Mouse (Mus musculus) neutrophil, adult 5-6 weeks (primary cell): Measurements from ENCODE around the gene Acsm4. TPM values are rescaled to one million over a fixed set of nuclear protein-coding genes. Genes with fewer than 3 reads are reported as not detected.
"Not testable (repeated sequence)": the region's sequence is repeated elsewhere in the genome, so short reads cannot be mapped to it uniquely, and the experiment has no call there.

Experiments used
- ATAC-seq: fragments of 151-379, 151-347 bp; 2 replicates; pipeline ENCODE4 v1.8.0; 2017; ENCODE audit warnings: mild to moderate bottlenecking, moderate TSS enrichment; ENCODE audit not compliant: insufficient number of reproducible peaks, poor library complexity, low FRiP score, severe bottlenecking; ENCODE audit errors: extremely low read depth
- total RNA-seq: library from RNA; stranded (forward); fragments of 200-1000 nt; gene quantifications from 2 replicates; pipeline ENCODE4 v1.2.3, GENCODE M21; 2017

Gene Acsm4
- total RNA-seq = not detected in 2 replicates

- ATAC-seq = no peak
Observed at GRCm38 (mm10) chr7:119689726-119690125, at the start of gene Acsm4. Gene Acsm4 (plus strand): TSS chr7:119690026.

GRCm38 (mm10) chr7:119642307-119642706 lies 47.5 kb upstream of the Acsm4 start:
- no peak for ATAC-seq

GRCm38 (mm10) chr7:119667893-119668292 lies 21.9 kb upstream of the Acsm4 start:
- no peak for ATAC-seq

- no peak for ATAC-seq
Observed at GRCm38 (mm10) chr7:119670395-119670794, 19.4 kb upstream of the Acsm4 start.

- ATAC-seq = no peak
Observed at GRCm38 (mm10) chr7:119670925-119671324, 18.9 kb upstream of the Acsm4 start.

GRCm38 (mm10) chr7:119673465-119673864 lies 16.4 kb upstream of the Acsm4 start:
- 0 out of 2 replicates have a peak, but pooled peaks have one; percentile 30 for ATAC-seq

- no peak for ATAC-seq
Observed at GRCm38 (mm10) chr7:119680107-119680506, 9.7 kb upstream of the Acsm4 start.

- ATAC-seq = no peak
Observed at GRCm38 (mm10) chr7:119682699-119683098, 7.1 kb upstream of the Acsm4 start.

GRCm38 (mm10) chr7:119692302-119692701 lies 2.5 kb downstream of the Acsm4 start:
- ATAC-seq = no peak

GRCm38 (mm10) chr7:119694926-119695325 lies 5.1 kb downstream of the Acsm4 start:
- ATAC-seq = no peak

- no peak for ATAC-seq
Observed at GRCm38 (mm10) chr7:119714111-119714510, 24.3 kb downstream of the Acsm4 start.

GRCm38 (mm10) chr7:119720253-119720946 lies 30.6 kb downstream of the Acsm4 start, which contains the start of gene Thumpd1:
Gene Thumpd1 (minus strand): TSS chr7:119720798.
- ATAC-seq = peak; percentile 88

- ATAC-seq = no peak
Observed at GRCm38 (mm10) chr7:119720947-119721310, 31.1 kb downstream of the Acsm4 start.

- no peak for ATAC-seq
Observed at GRCm38 (mm10) chr7:119727621-119728020, 37.8 kb downstream of the Acsm4 start.

GRCm38 (mm10) chr7:119731262-119731661 lies 41.4 kb downstream of the Acsm4 start:
- not testable (repeated sequence) for ATAC-seq

- no peak for ATAC-seq
Observed at GRCm38 (mm10) chr7:119738877-119739276, 49.1 kb downstream of the Acsm4 start.

GRCm38 (mm10) chr7:119739798-119740468 lies 50.1 kb downstream of the Acsm4 start:
- peak; percentile 51; the same call in 1 of the 2 replicates for ATAC-seq

- no peak for ATAC-seq
Observed at GRCm38 (mm10) chr7:119744321-119744720, 54.5 kb downstream of the Acsm4 start.

GRCm38 (mm10) chr7:119745869-119746268 lies 56.0 kb downstream of the Acsm4 start:
- no peak for ATAC-seq

GRCm38 (mm10) chr7:119748761-119749160 lies 58.9 kb downstream of the Acsm4 start:
- ATAC-seq = no peak
